Mouse (Mus musculus) liver, embryonic 14.5 days (tissue): ENCODE results near the gene D630003M21Rik. TPM values are rescaled to one million over a fixed set of nuclear protein-coding genes. Genes with fewer than 3 reads are reported as not detected.

Experiments
- ATAC-seq: fragments of 200-750 bp; cut with Nextera tagmentation; 2 replicates; pipeline ENCODE4 v1.8.0; 2017; ENCODE audit warnings: moderate number of reproducible peaks, mild to moderate bottlenecking, moderate library complexity; ENCODE audit not compliant: insufficient read depth
- DNase-seq, 3 experiments: peaks; one replicate each; pipeline ENCODE4 v3.0.0-alpha.2; 2012 to 2013; ENCODE audit warnings: low read depth in 3 of 3, low spot score in 3 of 3
- H3K27ac ChIP-seq: fragments of 300-500 bp; sonication (generic); 2 replicates; pipeline ENCODE4 v1.5.1; 2014; ENCODE audit warnings: moderate library complexity, mild to moderate bottlenecking, control low read depth, inconsistent platforms
- H3K27me3 ChIP-seq: fragments of 300-500 bp; sonication (generic); 2 replicates; pipeline ENCODE4 v1.6.1; 2014; ENCODE audit warnings: mild to moderate bottlenecking, low read length, moderate library complexity; ENCODE audit not compliant: control insufficient read depth, insufficient read depth
- H3K36me3 ChIP-seq: fragments of 300-500 bp; sonication (generic); replicated peaks from 2 replicates; pipeline ENCODE4 v1.6.1; 2014; ENCODE audit warnings: low read depth; ENCODE audit not compliant: control insufficient read depth, insufficient read depth
- H3K4me1 ChIP-seq, 2 experiments: fragments of 200-500 bp in 1 of 2; fragments of 300-500 bp in 1 of 2; sonication (generic) in 1 of 2; replicated peaks; 2 replicates each; pipeline ENCODE4 v1.6.1; 2012 to 2014; ENCODE audit warnings: antibody characterized with exemption in 1 of 2, inconsistent platforms in 1 of 2, low read length in 1 of 2; ENCODE audit not compliant: control insufficient read depth in 2 of 2, insufficient read depth in 2 of 2
- H3K4me2 ChIP-seq: fragments of 300-500 bp; sonication (generic); 2 replicates; pipeline ENCODE4 v1.6.1; 2014; ENCODE audit warnings: low read depth, mild to moderate bottlenecking, control low read depth, moderate library complexity
- H3K4me3 ChIP-seq, 2 experiments: fragments of 200-500 bp in 1 of 2; fragments of 300-500 bp in 1 of 2; sonication (generic) in 1 of 2; 2 replicates each; pipeline ENCODE4 v1.5.1; 2012 to 2014; ENCODE audit warnings: low read depth in 2 of 2, low read length in 2 of 2, mild to moderate bottlenecking in 2 of 2, control low read depth in 1 of 2, inconsistent platforms in 1 of 2, moderate library complexity in 1 of 2; ENCODE audit not compliant: insufficient read depth in 1 of 2
- H3K9ac ChIP-seq: fragments of 300-500 bp; sonication (generic); replicated peaks from 2 replicates; pipeline ENCODE4 v1.6.1; 2014; ENCODE audit warnings: mild to moderate bottlenecking, control low read depth, moderate library complexity
- H3K9me3 ChIP-seq: fragments of 300-500 bp; sonication (generic); 2 replicates; pipeline ENCODE4 v1.6.1; 2016; ENCODE audit warnings: low read length, mixed read lengths; ENCODE audit not compliant: control insufficient read depth
- CTCF ChIP-seq: IDR thresholded peaks from 2 replicates; pipeline ENCODE4 v1.5.1; 2016; ENCODE audit warnings: antibody characterized with exemption, low read depth, control low read depth
- EP300 ChIP-seq: IDR thresholded peaks from 2 replicates; pipeline ENCODE4 v1.6.1; 2016; ENCODE audit warnings: antibody characterized with exemption, low read depth
- WGBS: fragments of 180-500 bp; shearing (Covaris S2); extraction: QIAGEN DNeasy Blood & Tissue Kit; methylation state at CpG from one replicate; pipeline ENCODE4 v1.1.7; 2014; ENCODE audit not compliant: insufficient replicate concordance; 5-methylcytosine and 5-hydroxymethylcytosine counted together
- polyA plus RNA-seq, 2 experiments: library from polyadenylated mRNA; depleted of rRNA in 1 of 2; stranded (reverse) in 1 of 2; unstranded in 1 of 2; fragments of >200 nt; fragmentation: Nextera tagmentation in 1 of 2; extraction: Ambion mirVana in 1 of 2; gene quantifications; 2 replicates each; pipeline versions ENCODE4 v1.2.1 to v1.2.3; 2012 to 2014

The D630003M21Rik gene
- polyA plus RNA-seq, 2 experiments: 0.24 to 0.33 TPM

DNA sequence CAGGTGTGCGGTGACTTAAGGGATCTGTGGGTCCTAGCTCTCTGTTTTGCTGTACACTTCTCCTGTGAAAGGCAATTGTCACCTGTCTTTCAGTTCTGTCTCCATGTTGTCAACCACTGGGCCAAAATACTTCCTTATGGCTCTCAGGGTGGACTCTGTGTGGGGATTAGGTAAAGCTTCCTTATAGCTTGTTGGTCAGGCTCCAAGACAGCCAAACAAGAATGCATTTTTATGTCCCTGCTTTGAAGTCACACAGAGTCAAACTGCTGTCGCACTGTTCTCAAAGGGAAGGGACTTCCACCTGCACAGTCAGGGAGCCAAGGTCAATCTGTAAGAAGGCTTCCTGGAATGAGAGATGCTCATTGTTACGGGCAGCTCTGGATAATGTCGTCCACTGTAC, 50.9 kb downstream of the D630003M21Rik start:
- no peak for TF ChIP-seq EP300
- no peak for TF ChIP-seq CTCF
- no peak overlapping the region for H3K9ac ChIP-seq
- H3K9me3 ChIP-seq: no peaks in the 10 kb centered on the region
- H3K27me3 ChIP-seq: no peaks in the 10 kb centered on the region; the same call in 1 of the 2 replicates
- 75% methylated on average over 4 of the region's 4 CpGs for WGBS
- H3K4me2 ChIP-seq: no peak overlapping the region
- H3K27ac ChIP-seq: no peak overlapping the region
- DNase-seq (no peak), ATAC-seq (no peak)
- peaks cover 0 to 39% of the 10 kb centered on the region in 2 experiments; a peak in 2 of 4 replicates for H3K4me1 ChIP-seq
- H3K36me3 ChIP-seq: no peaks in the 10 kb centered on the region
- no peak overlapping the region for H3K4me3 ChIP-seq

DNA sequence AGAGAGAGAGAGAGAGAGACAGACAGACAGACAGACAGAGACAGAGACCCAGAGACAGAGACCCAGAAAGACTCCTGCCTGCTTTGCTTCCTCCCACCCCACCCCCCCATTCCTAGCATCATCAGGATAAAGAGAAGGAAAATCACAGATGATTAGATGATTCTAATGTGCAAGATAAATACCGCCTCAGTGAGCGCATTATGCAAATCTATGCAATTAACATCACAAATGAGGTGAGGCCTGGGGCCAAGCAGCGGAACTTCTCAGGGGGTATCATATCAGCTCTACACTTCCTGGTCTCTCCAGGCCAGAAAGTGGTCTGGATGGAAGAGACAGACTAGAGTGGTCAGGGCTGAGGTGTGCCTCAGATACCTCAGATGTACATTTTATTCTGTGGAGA, 51.4 kb downstream of the D630003M21Rik start:
- no peaks in the 10 kb centered on the region; the same call in 1 of the 2 replicates for H3K27me3 ChIP-seq
- no peak overlapping the region for H3K4me3 ChIP-seq
- DNase-seq (no peak), ATAC-seq (no peak)
- H3K27ac ChIP-seq: no peak overlapping the region
- TF ChIP-seq CTCF (no peak), EP300 (no peak)
- WGBS: 57% methylated on average over 3 of the region's 3 CpGs
- no peak overlapping the region for H3K4me2 ChIP-seq
- H3K4me1 ChIP-seq: peaks cover 0 to 39% of the 10 kb centered on the region in 2 experiments; a peak in 2 of 4 replicates
- H3K9me3 ChIP-seq: no peaks in the 10 kb centered on the region
- no peaks in the 10 kb centered on the region for H3K36me3 ChIP-seq
- no peak overlapping the region for H3K9ac ChIP-seq

DNA sequence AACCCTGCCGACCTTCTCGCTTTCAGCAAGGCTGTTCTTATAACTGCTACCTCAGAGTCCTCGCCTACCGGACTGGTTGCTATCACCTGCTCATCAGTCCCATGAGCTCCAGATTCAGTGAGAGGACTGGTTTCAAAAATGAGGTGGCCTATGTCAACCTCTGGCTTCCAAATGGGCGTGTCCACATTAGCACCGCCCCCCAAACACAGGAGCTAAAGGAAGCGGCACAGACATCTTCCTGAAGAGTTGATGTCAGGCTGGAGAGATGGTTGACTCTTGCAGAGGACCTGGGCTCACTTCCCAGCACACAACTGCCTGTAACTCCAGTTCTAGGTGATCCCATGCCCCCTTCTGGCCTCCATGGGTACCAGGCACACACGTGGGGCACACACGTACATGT, 52.3 kb downstream of the D630003M21Rik start:
- no peaks in the 10 kb centered on the region for H3K36me3 ChIP-seq
- no peak overlapping the region for H3K9ac ChIP-seq
- H3K27me3 ChIP-seq: no peaks in the 10 kb centered on the region; the same call in 1 of the 2 replicates
- DNase-seq (no peak), ATAC-seq (no peak)
- H3K27ac ChIP-seq: no peak overlapping the region
- no peaks in the 10 kb centered on the region for H3K9me3 ChIP-seq
- 68% methylated on average over 9 of the region's 9 CpGs for WGBS
- TF ChIP-seq CTCF: peak; percentile 20; the same call in 1 of the 2 replicates
- TF ChIP-seq EP300: no peak
- H3K4me2 ChIP-seq: no peak overlapping the region
- no peak overlapping the region for H3K4me3 ChIP-seq
- peaks cover 0 to 39% of the 10 kb centered on the region in 2 experiments; a peak in 2 of 4 replicates for H3K4me1 ChIP-seq

DNA sequence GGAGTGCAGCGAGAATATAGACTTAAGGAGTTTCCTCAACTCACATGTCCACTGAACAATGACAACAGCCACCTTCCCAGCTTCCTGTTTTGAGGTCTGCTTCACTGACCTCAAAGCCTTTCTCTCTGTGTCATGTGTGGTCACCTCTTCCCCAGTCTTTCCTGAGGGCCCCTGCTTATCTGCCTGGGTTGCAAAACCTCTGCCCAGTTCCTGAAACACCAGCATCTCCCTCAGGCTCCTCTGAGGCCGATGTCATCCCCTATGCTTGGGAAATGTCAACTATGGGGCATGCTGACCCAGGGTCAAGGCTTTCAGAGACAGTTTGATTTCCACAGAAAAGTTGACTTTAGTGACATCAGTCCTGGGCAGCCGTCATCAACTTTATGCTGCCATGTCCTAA, 53.6 kb downstream of the D630003M21Rik start:
- H3K9ac ChIP-seq: no peak overlapping the region
- H3K4me2 ChIP-seq: no peak overlapping the region
- no peak overlapping the region for H3K4me3 ChIP-seq
- H3K27ac ChIP-seq: no peak overlapping the region; the same call in 1 of the 2 replicates
- no peaks in the 10 kb centered on the region; the same call in 1 of the 2 replicates for H3K27me3 ChIP-seq
- no peaks in the 10 kb centered on the region for H3K36me3 ChIP-seq
- no peaks in the 10 kb centered on the region for H3K9me3 ChIP-seq
- ATAC-seq (peak; percentile 71), DNase-seq (peak in 2 of 3 experiments; percentile 49 to 58)
- H3K4me1 ChIP-seq: peaks cover 0 to 39% of the 10 kb centered on the region in 2 experiments; a peak in 2 of 4 replicates
- 4% methylated on average over 3 of the region's 3 CpGs for WGBS
- TF ChIP-seq CTCF (no peak), EP300 (0 out of 2 replicates have a peak, but pooled peaks have one; percentile 29)

DNA sequence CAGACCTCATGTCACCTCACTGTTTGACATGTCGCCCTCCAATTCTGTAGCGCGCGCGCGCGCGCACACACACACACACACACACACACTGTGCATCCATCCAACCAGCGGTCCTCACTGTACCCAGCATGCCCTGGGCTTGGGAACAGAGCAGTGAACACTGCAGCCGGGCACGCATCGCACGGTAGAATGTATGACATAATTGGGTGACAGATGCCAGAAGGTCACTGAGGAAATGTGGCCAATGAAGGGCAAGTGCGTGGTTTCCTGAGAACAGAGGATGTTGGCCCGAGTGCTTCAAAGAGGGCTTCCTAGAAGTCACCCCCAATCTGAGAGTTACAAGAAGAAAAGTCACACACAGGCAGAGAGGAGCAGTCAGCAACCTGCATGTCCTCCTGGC, 54.1 kb downstream of the D630003M21Rik start:
- WGBS: 48% methylated on average over 15 of the region's 15 CpGs
- TF ChIP-seq CTCF (no peak), EP300 (no peak)
- H3K4me3 ChIP-seq: no peak overlapping the region
- no peak overlapping the region for H3K9ac ChIP-seq
- no peak overlapping the region; the same call in 1 of the 2 replicates for H3K27ac ChIP-seq
- H3K36me3 ChIP-seq: no peaks in the 10 kb centered on the region
- peaks cover 0 to 37% of the 10 kb centered on the region in 2 experiments; a peak in 2 of 4 replicates for H3K4me1 ChIP-seq
- H3K4me2 ChIP-seq: no peak overlapping the region
- H3K27me3 ChIP-seq: no peaks in the 10 kb centered on the region; the same call in 1 of the 2 replicates
- ATAC-seq (0 out of 2 replicates have a peak, but pooled peaks have one; percentile 17), DNase-seq (no peak)
- no peaks in the 10 kb centered on the region for H3K9me3 ChIP-seq
